Mouse (Mus musculus) heart, embryonic 11.5 days (tissue): ENCODE measurements around the gene Chst11. TPM values are rescaled to one million over a fixed set of nuclear protein-coding genes. Genes with fewer than 3 reads are reported as not detected.

Experiments used
- ATAC-seq: fragments of 200-750 bp; cut with Nextera tagmentation; replicated peaks from 2 replicates; pipeline ENCODE4 v1.8.0; 2017; ENCODE audit warnings: moderate library complexity; ENCODE audit not compliant: insufficient number of reproducible peaks, low FRiP score, low TSS enrichment
- H3K27ac ChIP-seq: fragments of 300-500 bp; sonication (generic); 2 replicates; pipeline ENCODE4 v1.5.1; 2014; ENCODE audit warnings: mild to moderate bottlenecking, low read depth, low read length
- H3K27me3 ChIP-seq: fragments of 300-500 bp; sonication (generic); 2 replicates; pipeline ENCODE4 v1.6.1; 2014; ENCODE audit warnings: mild to moderate bottlenecking, low read length, mixed read lengths; ENCODE audit not compliant: control insufficient read depth, insufficient read depth
- H3K36me3 ChIP-seq: fragments of 300-500 bp; sonication (generic); 2 replicates; pipeline ENCODE4 v1.6.1; 2014; ENCODE audit warnings: mild to moderate bottlenecking, low read length, moderate library complexity, mixed read lengths; ENCODE audit not compliant: control insufficient read depth, insufficient read depth
- H3K4me1 ChIP-seq: fragments of 300-500 bp; sonication (generic); 2 replicates; pipeline ENCODE4 v1.6.1; 2014; ENCODE audit warnings: low read length; ENCODE audit not compliant: control insufficient read depth, insufficient read depth
- H3K4me2 ChIP-seq: fragments of 300-500 bp; sonication (generic); 2 replicates; pipeline ENCODE4 v1.6.1; 2014; ENCODE audit warnings: mild to moderate bottlenecking, moderate library complexity
- H3K4me3 ChIP-seq: fragments of 300-500 bp; sonication (generic); 2 replicates; pipeline ENCODE4 v1.5.1; 2014; ENCODE audit warnings: low read depth, low read length
- H3K9ac ChIP-seq: fragments of 300-500 bp; sonication (generic); 2 replicates; pipeline ENCODE4 v1.6.1; 2014; ENCODE audit warnings: mild to moderate bottlenecking, low read depth, low read length, moderate library complexity
- H3K9me3 ChIP-seq: fragments of 300-500 bp; sonication (generic); replicated peaks from 2 replicates; pipeline ENCODE4 v1.6.1; 2016; ENCODE audit warnings: low read length; ENCODE audit not compliant: control insufficient read depth
- WGBS: fragments of 180-500 bp; shearing (Covaris S2); extraction: QIAGEN DNeasy Blood & Tissue Kit; methylation state at CpG from one replicate; pipeline ENCODE4 v1.1.7; 2014; ENCODE audit not compliant: insufficient replicate concordance; 5-methylcytosine and 5-hydroxymethylcytosine counted together
- polyA plus RNA-seq: library from polyadenylated mRNA; unstranded; fragments of >200 nt; fragmentation: Nextera tagmentation; extraction: Ambion mirVana; gene quantifications from 2 replicates; pipeline ENCODE4 v1.2.1, GENCODE M21; 2014

Chst11 gene
- polyA plus RNA-seq, 1 experiment from 2014 or later = 3.1 TPM

DNA sequence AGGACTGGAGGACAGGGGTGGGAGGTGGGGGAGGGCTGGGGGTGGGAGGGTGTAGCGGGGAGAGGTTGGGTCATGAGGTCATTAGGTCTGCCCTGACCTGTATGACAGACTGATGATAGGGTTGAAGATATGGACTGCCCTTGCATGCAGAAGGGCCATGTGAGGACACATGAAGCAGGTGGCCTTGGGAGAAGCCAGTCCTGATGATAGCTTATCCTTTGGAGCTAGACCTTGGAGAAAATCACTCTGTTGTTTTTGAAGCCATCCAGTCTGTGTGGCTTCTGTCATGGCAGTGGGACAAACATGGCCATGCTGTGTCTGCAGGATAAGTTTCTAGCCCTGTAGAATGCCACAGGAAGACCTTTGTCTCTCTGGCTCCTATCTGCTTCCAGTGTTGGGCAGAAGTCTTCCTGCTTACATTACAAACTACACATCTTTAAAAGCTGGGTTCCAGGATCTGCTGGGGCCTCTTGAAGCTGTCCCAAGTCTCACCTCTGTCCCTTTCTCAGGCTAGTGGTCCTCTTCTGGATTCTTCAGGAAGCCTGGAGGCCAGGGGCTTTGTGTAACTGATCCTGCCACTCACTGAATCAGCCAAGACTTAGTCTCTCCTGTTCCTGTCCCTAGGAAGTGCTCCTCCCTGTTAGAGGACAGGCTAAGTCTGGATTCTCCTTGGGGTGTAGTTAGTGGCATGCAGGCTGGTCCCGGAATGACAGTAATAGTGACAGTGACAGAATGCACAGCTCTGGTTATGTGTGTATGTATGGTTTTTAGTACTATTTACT lies 58.4 kb downstream of the Chst11 start:
- ATAC-seq = peak; percentile 17; the same call in 1 of the 2 replicates

DNA sequence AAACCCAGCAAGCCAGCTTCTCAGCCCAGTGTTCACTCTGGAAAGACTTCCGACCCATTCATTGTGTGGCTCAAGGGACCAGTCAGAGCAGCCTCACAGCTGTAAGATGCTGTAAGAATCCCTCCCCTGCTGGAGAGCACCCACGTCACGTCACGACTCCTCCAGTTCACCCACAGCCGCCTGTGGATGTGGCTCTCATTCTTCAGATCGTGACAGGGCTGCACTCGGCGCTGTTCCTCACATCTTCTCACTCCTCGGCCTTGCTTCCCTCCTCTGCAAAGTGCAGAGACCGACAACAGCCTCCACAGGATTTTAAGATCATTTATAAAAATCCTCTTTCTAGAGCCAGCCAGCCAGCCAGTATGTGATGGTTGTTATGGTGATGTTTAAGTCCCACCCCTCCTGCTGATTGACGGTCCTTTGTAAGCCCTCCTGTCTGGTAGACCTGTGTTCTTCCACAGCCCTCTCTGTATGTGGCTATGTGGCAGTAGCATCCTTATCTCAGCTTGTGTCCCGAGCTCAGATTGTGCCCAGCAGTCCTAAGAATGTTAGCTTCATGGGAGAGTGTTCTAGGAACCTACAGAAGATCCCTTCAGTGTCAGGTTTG lies 64.0 kb downstream of the Chst11 start:
- Histone ChIP-seq H3K36me3 (no peaks in the 10 kb centered on the region), H3K9me3 (no peaks in the 10 kb centered on the region), H3K4me2 (no peak overlapping the region), H3K27ac (no peak overlapping the region), H3K9ac (no peak overlapping the region), H3K4me1 (0 out of 2 replicates have a peak, but pooled peaks cover 5% of the 10 kb centered on the region), H3K27me3 (no peaks in the 10 kb centered on the region), H3K4me3 (no peak overlapping the region)
- no peak for ATAC-seq
- WGBS = 56% methylated on average over 12 of the region's 12 CpGs

More for the DNA sequence above, 58.4 kb downstream of the Chst11 start:
- Histone ChIP-seq H3K4me1 (peaks cover 25% of the 10 kb centered on the region), H3K9me3 (no peaks in the 10 kb centered on the region), H3K27ac (peak overlapping the region; percentile 60), H3K4me2 (no peak overlapping the region), H3K36me3 (no peaks in the 10 kb centered on the region), H3K4me3 (no peak overlapping the region), H3K9ac (0 out of 2 replicates have a peak overlapping the region, but pooled peaks have one; percentile 22), H3K27me3 (no peaks in the 10 kb centered on the region)
- WGBS = 52% methylated on average over 2 of the region's 2 CpGs

GRCm38 (mm10) chr10:83053886-83054550 lies 68.7 kb downstream of the Chst11 start:
- Histone ChIP-seq H3K4me1 (peaks cover 8% of the 10 kb centered on the region; the same call in 1 of the 2 replicates), H3K27ac (no peak overlapping the region), H3K36me3 (no peaks in the 10 kb centered on the region), H3K27me3 (no peaks in the 10 kb centered on the region), H3K9me3 (no peaks in the 10 kb centered on the region), H3K4me2 (no peak overlapping the region), H3K4me3 (no peak overlapping the region), H3K9ac (no peak overlapping the region)
- WGBS = 83% methylated on average over 10 of the region's 10 CpGs
- ATAC-seq = no peak

DNA sequence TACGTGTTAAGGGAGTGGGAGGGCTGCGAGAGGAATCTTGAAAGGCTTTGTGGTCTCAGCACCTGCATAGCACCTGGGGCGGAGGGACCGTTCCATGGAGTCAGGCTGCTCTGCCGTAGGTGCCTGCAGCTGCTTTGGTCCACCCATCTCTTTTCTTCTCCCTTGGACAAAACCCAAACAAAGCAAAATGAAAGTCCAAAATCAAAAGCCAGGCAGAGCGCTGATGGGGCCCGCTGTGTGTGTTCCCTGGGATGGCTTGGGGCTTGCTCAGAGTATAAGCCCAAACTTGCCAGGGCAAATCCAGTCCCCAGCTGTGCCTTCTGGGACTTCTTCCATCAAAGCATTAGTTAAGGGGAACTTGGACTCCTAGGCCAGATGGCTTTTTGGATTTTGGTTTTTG lies 71.0 kb downstream of the Chst11 start:
- Histone ChIP-seq H3K4me2 (no peak overlapping the region), H3K9me3 (no peaks in the 10 kb centered on the region), H3K27me3 (no peaks in the 10 kb centered on the region), H3K4me1 (peaks cover 29% of the 10 kb centered on the region), H3K9ac (no peak overlapping the region), H3K27ac (no peak overlapping the region), H3K4me3 (no peak overlapping the region), H3K36me3 (no peaks in the 10 kb centered on the region)
- WGBS = 79% methylated on average over 7 of the region's 7 CpGs
- no peak for ATAC-seq

GRCm38 (mm10) chr10:83056866-83057265 lies 71.6 kb downstream of the Chst11 start:
- 60% methylated on average over 4 of the region's 4 CpGs for WGBS
- Histone ChIP-seq H3K9me3 (no peaks in the 10 kb centered on the region), H3K4me2 (no peak overlapping the region), H3K27me3 (no peaks in the 10 kb centered on the region), H3K36me3 (no peaks in the 10 kb centered on the region), H3K4me3 (no peak overlapping the region), H3K27ac (no peak overlapping the region), H3K4me1 (peaks cover 29% of the 10 kb centered on the region), H3K9ac (no peak overlapping the region)
- no peak for ATAC-seq

- peak overlapping the region; percentile 58 for H3K27ac ChIP-seq
- no peaks in the 10 kb centered on the region for H3K9me3 ChIP-seq
- ATAC-seq = peak; percentile 56; the same call in 1 of the 2 replicates
- 8% methylated on average over 12 of the region's 12 CpGs for WGBS
- H3K4me1 ChIP-seq = peaks cover 29% of the 10 kb centered on the region
- H3K4me3 ChIP-seq = no peak overlapping the region
- no peaks in the 10 kb centered on the region for H3K27me3 ChIP-seq
- no peak overlapping the region for H3K9ac ChIP-seq
- H3K4me2 ChIP-seq = peak overlapping the region; percentile 33
- H3K36me3 ChIP-seq = no peaks in the 10 kb centered on the region
Measured at GRCm38 (mm10) chr10:83060066-83060782, 74.9 kb downstream of the Chst11 start.

GRCm38 (mm10) chr10:83062315-83062714 lies 77.0 kb downstream of the Chst11 start:
- no peaks in the 10 kb centered on the region for H3K36me3 ChIP-seq
- H3K4me3 ChIP-seq = no peak overlapping the region
- no peaks in the 10 kb centered on the region for H3K9me3 ChIP-seq
- peaks cover 43% of the 10 kb centered on the region for H3K4me1 ChIP-seq
- no peaks in the 10 kb centered on the region for H3K27me3 ChIP-seq
- no peak overlapping the region for H3K4me2 ChIP-seq
- WGBS = 81% methylated on average over 9 of the region's 9 CpGs
- ATAC-seq = no peak
- no peak overlapping the region for H3K9ac ChIP-seq
- H3K27ac ChIP-seq = no peak overlapping the region

DNA sequence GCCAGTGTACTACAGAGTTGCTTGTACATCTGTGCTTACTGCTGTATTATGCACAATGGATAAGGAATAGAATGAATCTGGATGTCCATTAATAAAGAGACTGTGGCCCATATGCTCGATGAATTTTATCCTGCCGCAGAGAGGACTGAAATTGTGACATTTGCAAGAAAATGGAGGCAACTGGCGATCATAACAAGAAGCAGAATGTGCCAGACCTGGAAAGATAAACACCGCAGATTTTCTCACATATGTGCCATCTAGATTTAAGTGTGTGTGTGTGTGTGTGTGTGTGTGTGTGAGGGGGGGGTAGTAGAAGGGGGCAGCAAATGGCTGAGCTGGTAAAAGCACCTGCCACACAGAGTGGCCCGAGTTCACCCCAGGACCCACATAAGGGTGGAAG lies 79.5 kb downstream of the Chst11 start:
- Histone ChIP-seq H3K9me3 (no peaks in the 10 kb centered on the region), H3K9ac (no peak overlapping the region), H3K36me3 (no peaks in the 10 kb centered on the region), H3K4me2 (no peak overlapping the region), H3K4me3 (no peak overlapping the region), H3K4me1 (peaks cover 40% of the 10 kb centered on the region), H3K27me3 (0 out of 2 replicates have a peak, but pooled peaks cover 3% of the 10 kb centered on the region), H3K27ac (no peak overlapping the region)
- ATAC-seq = no peak
- 87% methylated on average over 5 of the region's 5 CpGs for WGBS
